11 mouse cellular contexts compared by ENCODE assay signal in genomic region chr11:61300205-61300604, GRCm38 (mm10). TPM values are rescaled to one million over a fixed set of nuclear protein-coding genes. Genes with fewer than 3 reads are reported as not detected.
A peak's percentile ranks its signal among the peaks of the same experiment; 100 is the strongest.
DNase-seq lines count a peak whose midpoint lies in the region; ATAC-seq and TF ChIP-seq lines count a peak whose summit lies in the region.
"Had no signal": no experiment of that assay in that cellular context is flagged by ENCODE, and none has a peak within 500 bp of the region (broad histone marks: within the 10 kb centered on the region; RNA-seq: fewer than 3 reads in every experiment).

No protein-coding gene starts in this region.

- no peak for DNase-seq in heart, adult 9 months (ENCODE audit: low spot score in 2 of 2)
- DNase-seq in lung, postnatal 4 days = no peak
- no peak for DNase-seq in stomach, postnatal 0 days (ENCODE audit: low spot score)
- DNase-seq: cerebellum, adult 11-12 months had no signal

- TF ChIP-seq CTCF in stomach, postnatal 0 days (IDR thresholded peaks at IDR 0.05; ENCODE audit: low read depth) = no peak

- H3K4me2 ChIP-seq in heart, embryonic 13.5 days = peak overlapping the region; percentile 64
- peak overlapping the region; percentile 45; the same call in 1 of the 2 replicates for H3K4me2 ChIP-seq in lung, embryonic 15.5 days
- no peak overlapping the region for H3K4me2 ChIP-seq in intestine, embryonic 16.5 days (ENCODE audit: low read depth, low read length)
- H3K4me2 ChIP-seq in stomach, postnatal 0 days (replicated peaks; ENCODE audit: low read depth) = peak overlapping the region; percentile 39; the same call in 1 of the 2 replicates

- 0 out of 2 replicates have a peak overlapping the region, but pooled peaks have one; percentile 27 for H3K4me3 ChIP-seq in heart, embryonic 13.5 days
- H3K4me3 ChIP-seq in lung, embryonic 15.5 days = no peak overlapping the region
- no peak overlapping the region for H3K4me3 ChIP-seq in intestine, embryonic 16.5 days (ENCODE audit: low read length)
- no peak overlapping the region for H3K4me3 ChIP-seq in stomach, postnatal 0 days (ENCODE audit: low read depth, low read length)
- H3K4me3 ChIP-seq: hindbrain, embryonic 15.5 days had no signal

- 42% methylated on average over 3 of the region's 3 CpGs for WGBS in heart, embryonic 13.5 days
- 46% methylated on average over 3 of the region's 3 CpGs for WGBS in lung, embryonic 15.5 days
- WGBS in intestine, embryonic 16.5 days = 46% methylated on average over 3 of the region's 3 CpGs
- WGBS in stomach, postnatal 0 days = 55% methylated on average over 3 of the region's 3 CpGs

- no peaks in the 10 kb centered on the region for H3K36me3 ChIP-seq in heart, embryonic 13.5 days
- no peaks in the 10 kb centered on the region for H3K36me3 ChIP-seq in lung, embryonic 15.5 days
- no peaks in the 10 kb centered on the region for H3K36me3 ChIP-seq in intestine, embryonic 16.5 days (ENCODE audit: control insufficient read depth, insufficient read depth, low read length)
- no peaks in the 10 kb centered on the region for H3K36me3 ChIP-seq in stomach, postnatal 0 days (ENCODE audit: control insufficient read depth, insufficient read depth, low read length)
- H3K36me3 ChIP-seq: hindbrain, embryonic 15.5 days had no signal

- H3K4me1 ChIP-seq in heart, embryonic 13.5 days = peaks cover 24% of the 10 kb centered on the region
- peaks cover 14% of the 10 kb centered on the region for H3K4me1 ChIP-seq in lung, embryonic 15.5 days
- H3K4me1 ChIP-seq in intestine, embryonic 16.5 days (ENCODE audit: control insufficient read depth, insufficient read depth, low read length) = peaks cover 5% of the 10 kb centered on the region; the same call in 1 of the 2 replicates
- peaks cover 4% of the 10 kb centered on the region; the same call in 1 of the 2 replicates for H3K4me1 ChIP-seq in stomach, postnatal 0 days (replicated peaks; ENCODE audit: control insufficient read depth, insufficient read depth)
- H3K4me1 ChIP-seq: hindbrain, embryonic 15.5 days had no signal

- H3K9me3 ChIP-seq in heart, embryonic 13.5 days = peaks cover 11% of the 10 kb centered on the region
- no peaks in the 10 kb centered on the region for H3K9me3 ChIP-seq in lung, embryonic 15.5 days
- peaks cover 4% of the 10 kb centered on the region; the same call in 1 of the 2 replicates for H3K9me3 ChIP-seq in intestine, embryonic 16.5 days (ENCODE audit: control insufficient read depth, low read length)
- H3K9me3 ChIP-seq in stomach, postnatal 0 days (ENCODE audit: control insufficient read depth, low read length) = no peaks in the 10 kb centered on the region
- H3K9me3 ChIP-seq: hindbrain, embryonic 15.5 days; megakaryocyte, embryonic 14.5 days had no signal

- H3K27me3 ChIP-seq in heart, embryonic 13.5 days (replicated peaks) = no peaks in the 10 kb centered on the region
- no peaks in the 10 kb centered on the region for H3K27me3 ChIP-seq in lung, embryonic 15.5 days
- no peaks in the 10 kb centered on the region for H3K27me3 ChIP-seq in intestine, embryonic 16.5 days (replicated peaks; ENCODE audit: control insufficient read depth, insufficient read depth, low read length)
- H3K27me3 ChIP-seq in stomach, postnatal 0 days (ENCODE audit: control insufficient read depth, insufficient read depth, low read length) = no peaks in the 10 kb centered on the region
- H3K27me3 ChIP-seq: hindbrain, embryonic 15.5 days had no signal

- H3K9ac ChIP-seq in heart, embryonic 13.5 days = peak overlapping the region; percentile 66; the same call in 1 of the 2 replicates
- H3K9ac ChIP-seq in lung, embryonic 15.5 days = no peak overlapping the region
- H3K9ac ChIP-seq in intestine, embryonic 16.5 days (ENCODE audit: low read depth, low read length) = no peak overlapping the region
- H3K9ac ChIP-seq in stomach, postnatal 0 days (ENCODE audit: low read length) = no peak overlapping the region
- H3K9ac ChIP-seq: hindbrain, embryonic 15.5 days had no signal

- no peak overlapping the region for H3K27ac ChIP-seq in heart, embryonic 13.5 days (replicated peaks)
- no peak overlapping the region for H3K27ac ChIP-seq in lung, embryonic 15.5 days
- no peak overlapping the region for H3K27ac ChIP-seq in intestine, embryonic 16.5 days (ENCODE audit: low read length)
- no peak overlapping the region for H3K27ac ChIP-seq in stomach, postnatal 0 days (replicated peaks)
- H3K27ac ChIP-seq: hindbrain, embryonic 15.5 days had no signal

- no peak for ATAC-seq in heart, embryonic 13.5 days (ENCODE audit: extremely low read depth, insufficient number of reproducible peaks, low FRiP score, low TSS enrichment)
- ATAC-seq in lung, embryonic 15.5 days (ENCODE audit: borderline replicate concordance, extremely low read depth, low FRiP score, low TSS enrichment) = 0 out of 2 replicates have a peak, but pooled peaks have one; percentile 31
- peak; percentile 74; the same call in 1 of the 2 replicates for ATAC-seq in intestine, embryonic 16.5 days
- ATAC-seq in stomach, postnatal 0 days (ENCODE audit: low FRiP score, low TSS enrichment) = no peak
- ATAC-seq in granulocyte monocyte progenitor cell, adult 5-6 weeks (replicated peaks; ENCODE audit: poor library complexity, severe bottlenecking) = no peak
- ATAC-seq: CD4-positive, CD25-positive, alpha-beta regulatory T cell, adult 4 months had no signal

- no peak for TF ChIP-seq EP300 in stomach, postnatal 0 days (optimal IDR thresholded peaks at IDR 0.05)

RNA-seq across cellular contexts. Expression of gene Aldh3a2, which starts 32.9 kb away (rescaled TPM):
- polyA plus RNA-seq in heart, embryonic 13.5 days (2015; fragmentation: Nextera tagmentation; extraction: Ambion mirVana) = 26.0 and 26.9 TPM in 2 replicates
- polyA plus RNA-seq in lung, embryonic 15.5 days (2015; fragmentation: Nextera tagmentation; extraction: Ambion mirVana) = 37.3 and 41.1 TPM in 2 replicates
- 63.7 and 66.0 TPM in 2 replicates for polyA plus RNA-seq in intestine, embryonic 16.5 days (2015; fragmentation: Nextera tagmentation; extraction: Ambion mirVana)
- polyA plus RNA-seq in stomach, postnatal 0 days (2015; fragmentation: Nextera tagmentation; extraction: Ambion mirVana) = 68.0 and 68.4 TPM in 2 replicates
- total RNA-seq in granulocyte monocyte progenitor cell, adult 5-6 weeks (2014; fragmentation: Nextera tagmentation) = 18.5 and 20.9 TPM in 2 replicates
- 22.3 and 27.3 TPM in 2 replicates for total RNA-seq in granulocyte monocyte progenitor cell, adult 5-6 weeks (2017)

RNA-seq across cellular contexts. Expression of gene Slc47a2, which starts 42.5 kb away (rescaled TPM):
- 0.06 TPM in 1 of 2 replicates, not detected in the other for polyA plus RNA-seq in heart, embryonic 13.5 days (2015; fragmentation: Nextera tagmentation; extraction: Ambion mirVana)
- 0.22 and 0.26 TPM in 2 replicates for polyA plus RNA-seq in lung, embryonic 15.5 days (2015; fragmentation: Nextera tagmentation; extraction: Ambion mirVana)
- not detected in 2 replicates for polyA plus RNA-seq in intestine, embryonic 16.5 days (2015; fragmentation: Nextera tagmentation; extraction: Ambion mirVana)
- polyA plus RNA-seq in stomach, postnatal 0 days (2015; fragmentation: Nextera tagmentation; extraction: Ambion mirVana) = 0.12 and 0.29 TPM in 2 replicates
- total RNA-seq in granulocyte monocyte progenitor cell, adult 5-6 weeks (2014; fragmentation: Nextera tagmentation) = not detected in 2 replicates
- not detected in 2 replicates for total RNA-seq in granulocyte monocyte progenitor cell, adult 5-6 weeks (2017)
- polyA plus RNA-seq: CD4-positive, CD25-positive, alpha-beta regulatory T cell, adult 4 months; hindbrain, embryonic 15.5 days had no signal

Comparison
In these comparisons a context has a peak if more than half of its experiments do, and no peak if none do; other contexts are left out.
1. ATAC-seq: peak in lung, embryonic 15.5 days (single experiment) and intestine, embryonic 16.5 days (single experiment); none in heart, embryonic 13.5 days (single experiment), stomach, postnatal 0 days (single experiment) and granulocyte monocyte progenitor cell, adult 5-6 weeks (single experiment).